Mouse (Mus musculus): ENCODE measurements around the gene Nudt8. TPM values are rescaled to one million over a fixed set of nuclear protein-coding genes. Genes with fewer than 3 reads are reported as not detected.
A peak's percentile ranks its signal among the peaks of the same experiment; 100 is the strongest.
"Not testable (repeated sequence)": the region's sequence is repeated elsewhere in the genome, so short reads cannot be mapped to it uniquely, and the experiment has no call there.

Gene Nudt8
- total RNA-seq, 1 experiment, result 22.4 TPM

- H3K4me3 ChIP-seq (ENCODE audit: insufficient read depth in 1 of 2, low read depth in 1 of 2, low read length in 2 of 2, poor library complexity in 1 of 2, severe bottlenecking in 1 of 2), result no peak overlapping the region
- in situ Hi-C loops (cut with MboI; ENCODE audit: low sequenced_read_pairs in 2 of 2, unreplicated experiment in 2 of 2), result no loop called here
- no peaks in the 10 kb centered on the region for H3K9me3 ChIP-seq (ENCODE audit: control insufficient read depth, insufficient read depth, low read depth, low read length)
- no peak overlapping the region; the same call in 1 of the 2 replicates for H3K9ac ChIP-seq (ENCODE audit: insufficient read depth, low read depth, low read length, poor library complexity, severe bottlenecking)
- peaks cover 2 to 8% of the 10 kb centered on the region in 2 experiments; a peak in 3 of 4 replicates for H3K4me1 ChIP-seq (ENCODE audit: control insufficient read depth in 2 of 2, insufficient read depth in 2 of 2, low read length in 2 of 2, poor library complexity in 1 of 2)
- no peak overlapping the region; the same call in 1 of the 2 replicates for H3K27ac ChIP-seq (ENCODE audit: insufficient read depth, low read depth, low read length, poor library complexity, severe bottlenecking)
- no peaks in the 10 kb centered on the region; the same call in 1 of the 2 replicates for H3K36me3 ChIP-seq (ENCODE audit: control insufficient read depth, insufficient read depth, low read length, poor library complexity, severe bottlenecking)
- DNase-seq (ENCODE audit: low read depth, low spot score), result peak; percentile 86
- TF ChIP-seq CHD2 (IDR thresholded peaks at IDR 0.05; ENCODE audit: low read depth, low read length), result no peak
- TF ChIP-seq ZC3H11A (IDR thresholded peaks at IDR 0.05; ENCODE audit: borderline replicate concordance, low read depth, low read length), result peak; percentile 70; the same call in 1 of the 2 replicates
Measured at GRCm38 (mm10) chr19:4047859-4048258, 47.5 kb downstream of the Nudt8 start.

- H3K9me3 ChIP-seq (ENCODE audit: control insufficient read depth, insufficient read depth, low read depth, low read length); in situ Hi-C loops (cut with MboI; ENCODE audit: low sequenced_read_pairs in 2 of 2, unreplicated experiment in 2 of 2); H3K4me3 ChIP-seq (ENCODE audit: insufficient read depth in 1 of 2, low read depth in 1 of 2, low read length in 2 of 2, poor library complexity in 1 of 2, severe bottlenecking in 1 of 2); H3K27ac ChIP-seq (ENCODE audit: insufficient read depth, low read depth, low read length, poor library complexity, severe bottlenecking); H3K4me1 ChIP-seq (ENCODE audit: control insufficient read depth in 2 of 2, insufficient read depth in 2 of 2, low read length in 2 of 2, poor library complexity in 1 of 2); DNase-seq (ENCODE audit: low read depth, low spot score); H3K36me3 ChIP-seq (ENCODE audit: control insufficient read depth, insufficient read depth, low read length, poor library complexity, severe bottlenecking); H3K9ac ChIP-seq (ENCODE audit: insufficient read depth, low read depth, low read length, poor library complexity, severe bottlenecking): not testable (repeated sequence)
- 0 out of 2 replicates have a peak, but pooled peaks have one; percentile 7 for TF ChIP-seq ZNF384 (IDR thresholded peaks at IDR 0.05; ENCODE audit: low read depth, low read length)
Measured at GRCm38 (mm10) chr19:4049069-4049468, 48.7 kb downstream of the Nudt8 start.

GRCm38 (mm10) chr19:4051016-4051415, 50.6 kb downstream of the Nudt8 start:
- H3K4me1 ChIP-seq (ENCODE audit: control insufficient read depth in 2 of 2, insufficient read depth in 2 of 2, low read length in 2 of 2, poor library complexity in 1 of 2), result peaks cover 8 to 10% of the 10 kb centered on the region in 2 experiments
- TF ChIP-seq ZNF384 (IDR thresholded peaks at IDR 0.05; ENCODE audit: low read depth, low read length), result no peak
- no peak for TF ChIP-seq ZC3H11A (IDR thresholded peaks at IDR 0.05; ENCODE audit: borderline replicate concordance, low read depth, low read length)
- no peak for TF ChIP-seq CHD2 (IDR thresholded peaks at IDR 0.05; ENCODE audit: low read depth, low read length)
- no peak for TF ChIP-seq MAFK (IDR thresholded peaks at IDR 0.05; ENCODE audit: insufficient read depth, low read depth, low read length)
- TF ChIP-seq HCFC1 (IDR thresholded peaks at IDR 0.05; ENCODE audit: borderline replicate concordance, insufficient read depth, low read length), result no peak
- in situ Hi-C loops (cut with MboI; ENCODE audit: low sequenced_read_pairs in 2 of 2, unreplicated experiment in 2 of 2), result no loop called here
- H3K36me3 ChIP-seq (ENCODE audit: control insufficient read depth, insufficient read depth, low read length, poor library complexity, severe bottlenecking), result no peaks in the 10 kb centered on the region
- no peak overlapping the region for H3K4me3 ChIP-seq (ENCODE audit: insufficient read depth in 1 of 2, low read depth in 1 of 2, low read length in 2 of 2, poor library complexity in 1 of 2, severe bottlenecking in 1 of 2)
- no peak for DNase-seq (ENCODE audit: low read depth, low spot score)
- no peak overlapping the region for H3K9ac ChIP-seq (ENCODE audit: insufficient read depth, low read depth, low read length, poor library complexity, severe bottlenecking)
- no peak overlapping the region for H3K27ac ChIP-seq (ENCODE audit: insufficient read depth, low read depth, low read length, poor library complexity, severe bottlenecking)
- H3K9me3 ChIP-seq (ENCODE audit: control insufficient read depth, insufficient read depth, low read depth, low read length), result no peaks in the 10 kb centered on the region

Other genes with a start within 250 kb of the Nudt8 start
- 25.9 and 27.2 TPM in 2 replicates for gene Kmt5b, start 233.2 kb upstream of the Nudt8 start, total RNA-seq (2012; rRNA removed)
- gene Chka, start 148.8 kb upstream of the Nudt8 start, total RNA-seq (2012; rRNA removed), result 79.6 and 86.1 TPM in 2 replicates
- 55.2 and 75.8 TPM in 2 replicates for gene Tcirg1, start 93.4 kb upstream of the Nudt8 start, total RNA-seq (2012; rRNA removed)
- gene Ndufs8, start 87.8 kb upstream of the Nudt8 start, total RNA-seq (2012; rRNA removed), result 134 and 135 TPM in 2 replicates
- gene Aldh3b1, start 70.8 kb upstream of the Nudt8 start, total RNA-seq (2012; rRNA removed), result 0.76 and 1.4 TPM in 2 replicates
- gene Unc93b1, start 65.4 kb upstream of the Nudt8 start, total RNA-seq (2012; rRNA removed), result 3.9 and 9.5 TPM in 2 replicates
- gene Aldh3b3, start 41.9 kb upstream of the Nudt8 start, total RNA-seq (2012; rRNA removed), result not detected in 2 replicates
- gene Aldh3b2, start 28.3 kb upstream of the Nudt8 start, total RNA-seq (2012; rRNA removed), result 0.21 and 0.62 TPM in 2 replicates
- gene Acy3, start 14.0 kb upstream of the Nudt8 start, total RNA-seq (2012; rRNA removed), result 2.1 and 2.4 TPM in 2 replicates
- gene Tbx10, start 7.8 kb upstream of the Nudt8 start, total RNA-seq (2012; rRNA removed), result not detected in 2 replicates
- 1.9 and 4.0 TPM in 2 replicates for gene Gm49405, start within 50 bp of the Nudt8 start, total RNA-seq (2012; rRNA removed)
- gene Doc2g, start 2.7 kb downstream of the Nudt8 start, total RNA-seq (2012; rRNA removed), result 4.6 and 12.0 TPM in 2 replicates
- gene Ndufv1, start 12.2 kb downstream of the Nudt8 start, total RNA-seq (2012; rRNA removed), result 182 and 219 TPM in 2 replicates
- gene Gstp1, start 37.4 kb downstream of the Nudt8 start, total RNA-seq (2012; rRNA removed), result 121 and 146 TPM in 2 replicates
- gene Gstp2, start 45.4 kb downstream of the Nudt8 start, total RNA-seq (2012; rRNA removed), result 67.4 and 138 TPM in 2 replicates
- 3.4 and 3.9 TPM in 2 replicates for gene Gstp3, start 59.0 kb downstream of the Nudt8 start, total RNA-seq (2012; rRNA removed)
- gene Cabp2, start 81.0 kb downstream of the Nudt8 start, total RNA-seq (2012; rRNA removed), result not detected in 2 replicates
- 39.6 and 42.7 TPM in 2 replicates for gene Cdk2ap2, start 96.6 kb downstream of the Nudt8 start, total RNA-seq (2012; rRNA removed)
- gene Pitpnm1, start 99.4 kb downstream of the Nudt8 start, total RNA-seq (2012; rRNA removed), result 10.5 and 17.2 TPM in 2 replicates
- 26.9 and 27.9 TPM in 2 replicates for gene Aip, start 125.3 kb downstream of the Nudt8 start, total RNA-seq (2012; rRNA removed)
- gene Gpr152, start 139.2 kb downstream of the Nudt8 start, total RNA-seq (2012; rRNA removed), result 0.13 and 0.26 TPM in 2 replicates
- gene Cabp4, start 143.5 kb downstream of the Nudt8 start, total RNA-seq (2012; rRNA removed), result 1.3 and 1.8 TPM in 2 replicates
- gene Coro1b, start 148.0 kb downstream of the Nudt8 start, total RNA-seq (2012; rRNA removed), result 73.8 and 85.3 TPM in 2 replicates
- 9.5 and 15.1 TPM in 2 replicates for gene Ptprcap, start 153.0 kb downstream of the Nudt8 start, total RNA-seq (2012; rRNA removed)
- gene Rps6kb2, start 162.8 kb downstream of the Nudt8 start, total RNA-seq (2012; rRNA removed), result 19.7 and 26.6 TPM in 2 replicates
- 2.3 and 3.3 TPM in 2 replicates for gene Carns1, start 174.9 kb downstream of the Nudt8 start, total RNA-seq (2012; rRNA removed)
- gene Tbc1d10c, start 190.7 kb downstream of the Nudt8 start, total RNA-seq (2012; rRNA removed), result 2.9 and 3.5 TPM in 2 replicates
- gene Ppp1ca, start 191.5 kb downstream of the Nudt8 start, total RNA-seq (2012; rRNA removed), result 407 and 426 TPM in 2 replicates
- 33.1 and 42.1 TPM in 2 replicates for gene Rad9a, start 201.1 kb downstream of the Nudt8 start, total RNA-seq (2012; rRNA removed)
- gene Clcf1, start 213.7 kb downstream of the Nudt8 start, total RNA-seq (2012; rRNA removed), result 2.2 and 2.7 TPM in 2 replicates
- gene AC109138.7, start 213.8 kb downstream of the Nudt8 start, total RNA-seq (2012; rRNA removed), result not detected in 2 replicates
- 6.2 and 8.7 TPM in 2 replicates for gene Pold4, start 231.3 kb downstream of the Nudt8 start, total RNA-seq (2012; rRNA removed)